Mouse (Mus musculus) spleen, adult 2 months (tissue): Measurements from ENCODE around the gene Gm9837.

Experiments used
- CTCF ChIP-seq: fragments of 200-500 bp; IDR thresholded peaks from 2 replicates; pipeline ENCODE4 v1.5.1; 2011; ENCODE audit warnings: mild to moderate bottlenecking, inconsistent platforms; ENCODE audit not compliant: insufficient read depth, insufficient read length, insufficient replicate concordance; ENCODE audit errors: extremely low read depth
- POLR2A ChIP-seq: fragments of 200-500 bp; IDR thresholded peaks from 2 replicates; pipeline ENCODE4 v1.6.1; 2011; ENCODE audit warnings: low read depth, low read length, inconsistent platforms

DNA sequence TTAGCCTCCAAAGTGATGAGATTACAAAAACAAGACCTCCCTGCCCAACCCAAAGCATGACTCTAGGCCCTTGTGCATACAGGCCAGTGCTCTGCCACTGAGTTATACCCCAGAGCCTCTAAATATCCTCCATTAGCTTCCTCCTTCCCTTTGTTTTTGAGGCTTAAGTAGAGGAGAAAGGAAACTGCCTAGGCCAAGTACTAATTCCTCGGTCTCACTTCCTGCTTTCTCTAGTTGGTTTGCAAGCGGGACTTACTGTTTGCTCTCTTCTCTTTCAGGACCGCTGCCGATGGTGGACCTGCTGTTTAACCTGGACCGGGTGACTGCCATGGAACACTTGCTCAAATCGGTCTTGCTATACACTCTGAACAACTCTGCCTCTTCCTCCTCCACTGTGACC, 33.9 kb downstream of the Gm9837 start:
- no peak for TF ChIP-seq POLR2A
- TF ChIP-seq CTCF, result no peak
